Mouse (Mus musculus): Measurements from ENCODE around the gene Pcdh11x. TPM values are rescaled to one million over a fixed set of nuclear protein-coding genes. Genes with fewer than 3 reads are reported as not detected.
"Not testable (repeated sequence)": the region's sequence is repeated elsewhere in the genome, so short reads cannot be mapped to it uniquely, and the experiment has no call there.

Gene Pcdh11x
- polyA plus RNA-seq (2015; fragmentation: Nextera tagmentation; extraction: Ambion mirVana): 3.4 TPM in 2 replicates

GRCm38 (mm10) chrX:120290011-120290899 lies at the start of gene Pcdh11x:
TSS of gene Pcdh11x (plus strand) at chrX:120290259.
- Histone ChIP-seq H3K27ac (0 out of 2 replicates have a peak within 1 kb of the TSS, but pooled peaks have one; percentile 15), H3K9ac (0 out of 2 replicates have a peak within 1 kb of the TSS, but pooled peaks have one; percentile 27), H3K27me3 (peaks cover 5% of the 10 kb centered on the region; the same call in 1 of the 2 replicates), H3K36me3 (no peaks in the 10 kb centered on the region), H3K9me3 (no peaks in the 10 kb centered on the region), H3K4me1 (no peaks in the 10 kb centered on the region), H3K4me2 (peak within 1 kb of the TSS; percentile 65), H3K4me3 (peak within 1 kb of the TSS; percentile 42)
- WGBS: 9% methylated on average over 31 of the region's 40 CpGs
- peak; percentile 91 for ATAC-seq (ENCODE audit: borderline replicate concordance, extremely low read depth, low FRiP score, low TSS enrichment)

GRCm38 (mm10) chrX:120260089-120260488 lies 30.0 kb upstream of the Pcdh11x start:
- Histone ChIP-seq H3K36me3 (no peaks in the 10 kb centered on the region), H3K27ac (no peak overlapping the region), H3K4me3 (no peak overlapping the region), H3K9me3 (no peaks in the 10 kb centered on the region), H3K27me3 (no peaks in the 10 kb centered on the region), H3K9ac (no peak overlapping the region), H3K4me1 (no peaks in the 10 kb centered on the region), H3K4me2 (no peak overlapping the region)
- 56% methylated on average over 2 of the region's 2 CpGs for WGBS
- ATAC-seq (ENCODE audit: borderline replicate concordance, extremely low read depth, low FRiP score, low TSS enrichment): no peak

GRCm38 (mm10) chrX:120285522-120285921 lies 4.5 kb upstream of the Pcdh11x start:
- H3K27ac ChIP-seq: no peak overlapping the region
- H3K4me1 ChIP-seq: no peaks in the 10 kb centered on the region
- H3K36me3 ChIP-seq: no peaks in the 10 kb centered on the region
- no peaks in the 10 kb centered on the region for H3K9me3 ChIP-seq
- no peak overlapping the region for H3K4me3 ChIP-seq
- H3K9ac ChIP-seq: no peak overlapping the region
- H3K4me2 ChIP-seq: no peak overlapping the region
- no peak for ATAC-seq (ENCODE audit: borderline replicate concordance, extremely low read depth, low FRiP score, low TSS enrichment)
- H3K27me3 ChIP-seq: 0 out of 2 replicates have a peak, but pooled peaks cover 3% of the 10 kb centered on the region

DNA sequence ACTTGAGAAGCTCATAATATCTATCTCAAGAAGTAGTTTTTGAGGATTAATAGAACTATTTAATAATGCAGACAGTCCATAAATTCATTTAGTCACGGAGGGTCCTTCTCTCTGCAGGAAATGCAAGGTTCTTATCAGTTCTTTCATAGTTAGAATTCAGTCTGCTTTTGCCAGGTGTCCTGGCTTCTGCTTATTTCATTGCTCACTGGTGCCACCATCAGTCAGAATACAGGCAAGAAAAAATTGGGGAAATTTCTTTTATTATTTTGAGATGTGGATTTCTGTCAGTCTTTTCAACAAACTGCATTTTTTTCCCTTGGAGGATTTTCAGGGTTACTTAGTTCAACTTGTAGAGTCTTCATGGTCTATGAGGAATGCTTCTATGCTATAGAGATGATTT lies 2.6 kb upstream of the Pcdh11x start:
- no peak overlapping the region for H3K9ac ChIP-seq
- no peak overlapping the region for H3K4me3 ChIP-seq
- ATAC-seq (ENCODE audit: borderline replicate concordance, extremely low read depth, low FRiP score, low TSS enrichment): no peak
- no peaks in the 10 kb centered on the region for H3K36me3 ChIP-seq
- H3K27me3 ChIP-seq: peaks cover 5% of the 10 kb centered on the region; the same call in 1 of the 2 replicates
- 4% methylated on average over 1 of the region's 1 CpGs for WGBS
- no peaks in the 10 kb centered on the region for H3K9me3 ChIP-seq
- H3K4me1 ChIP-seq: no peaks in the 10 kb centered on the region
- H3K4me2 ChIP-seq: no peak overlapping the region
- H3K27ac ChIP-seq: no peak overlapping the region

GRCm38 (mm10) chrX:120290900-120291280 lies 831 bp downstream of the Pcdh11x start:
- Histone ChIP-seq H3K4me2 (peak overlapping the region; percentile 65), H3K9ac (0 out of 2 replicates have a peak overlapping the region, but pooled peaks have one; percentile 27), H3K4me1 (no peaks in the 10 kb centered on the region), H3K27ac (no peak overlapping the region), H3K9me3 (no peaks in the 10 kb centered on the region), H3K27me3 (peaks cover 5% of the 10 kb centered on the region; the same call in 1 of the 2 replicates), H3K36me3 (no peaks in the 10 kb centered on the region), H3K4me3 (peak overlapping the region; percentile 42)
- WGBS: 11% methylated on average over 18 of the region's 18 CpGs
- ATAC-seq (ENCODE audit: borderline replicate concordance, extremely low read depth, low FRiP score, low TSS enrichment): no peak

DNA sequence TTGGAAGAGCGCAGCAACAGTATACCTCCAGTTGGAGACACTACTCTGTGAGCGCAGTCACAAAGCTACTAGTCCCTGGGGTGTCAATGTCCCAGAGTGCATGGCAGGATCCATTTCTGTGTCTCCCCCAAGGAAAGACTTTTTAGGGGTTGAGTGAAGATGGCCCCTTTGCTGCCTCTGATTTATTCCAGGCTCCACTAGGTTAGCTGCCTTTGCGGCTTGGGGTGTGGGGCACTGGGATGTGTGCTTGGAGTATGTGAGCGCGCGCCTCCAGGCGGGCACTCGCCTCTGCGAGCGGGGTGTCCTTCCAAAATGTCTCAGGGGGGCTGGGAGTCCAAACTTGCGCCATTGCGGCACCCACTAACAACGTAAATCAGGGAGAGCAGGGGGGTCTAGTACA lies 1.6 kb downstream of the Pcdh11x start:
- H3K4me1 ChIP-seq: no peaks in the 10 kb centered on the region
- H3K27ac ChIP-seq: no peak overlapping the region
- no peaks in the 10 kb centered on the region for H3K9me3 ChIP-seq
- H3K4me2 ChIP-seq: peak overlapping the region; percentile 65
- H3K9ac ChIP-seq: no peak overlapping the region
- ATAC-seq (ENCODE audit: borderline replicate concordance, extremely low read depth, low FRiP score, low TSS enrichment): no peak
- WGBS: 11% methylated on average over 13 of the region's 13 CpGs
- H3K27me3 ChIP-seq: peaks cover 5% of the 10 kb centered on the region; the same call in 1 of the 2 replicates
- H3K4me3 ChIP-seq: peak overlapping the region; percentile 42
- H3K36me3 ChIP-seq: no peaks in the 10 kb centered on the region

- H3K27me3 ChIP-seq: peaks cover 5% of the 10 kb centered on the region; the same call in 1 of the 2 replicates
- no peak for ATAC-seq (ENCODE audit: borderline replicate concordance, extremely low read depth, low FRiP score, low TSS enrichment)
- WGBS: 6% methylated on average over 42 of the region's 46 CpGs
- H3K4me1 ChIP-seq: no peaks in the 10 kb centered on the region
- peak overlapping the region; percentile 65 for H3K4me2 ChIP-seq
- no peaks in the 10 kb centered on the region for H3K9me3 ChIP-seq
- no peaks in the 10 kb centered on the region for H3K36me3 ChIP-seq
- H3K27ac ChIP-seq: no peak overlapping the region
- peak overlapping the region; percentile 49 for H3K4me3 ChIP-seq
- H3K9ac ChIP-seq: no peak overlapping the region
These were observed 3.0 kb downstream of the Pcdh11x start for GRCm38 (mm10) chrX:120292832-120293750.

DNA sequence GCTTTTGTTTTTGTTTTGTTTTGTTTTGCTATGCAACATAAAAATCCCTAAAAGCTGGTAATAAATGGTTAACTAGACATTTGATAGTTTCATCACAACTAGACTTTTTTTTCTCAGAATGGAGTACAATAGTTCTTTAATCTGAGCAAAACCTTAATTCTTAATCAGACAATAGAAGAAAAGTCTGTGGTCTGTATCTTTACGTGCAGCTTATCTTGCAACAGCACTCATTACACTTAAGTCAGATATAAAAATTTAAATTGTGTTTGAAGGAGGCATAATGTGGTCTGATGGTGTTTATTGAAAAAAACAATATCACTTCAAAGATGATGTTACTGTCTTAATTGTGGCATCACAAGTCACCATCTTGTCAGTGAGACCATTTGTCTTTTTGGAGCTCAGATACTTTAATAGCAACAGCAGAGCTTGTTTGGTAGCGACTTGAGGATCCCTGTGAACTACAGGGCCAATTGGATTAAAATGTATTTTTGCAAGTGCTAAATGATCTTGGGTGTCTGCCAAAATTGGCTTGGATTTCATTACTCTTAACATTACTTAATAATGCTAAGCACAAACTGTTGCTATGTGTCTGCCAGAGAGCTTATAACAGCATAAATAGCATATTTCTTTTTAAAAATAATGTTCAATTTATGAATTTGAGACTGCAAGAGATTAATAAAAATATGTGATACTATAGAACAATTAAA lies 11.6 kb downstream of the Pcdh11x start:
- no peak for ATAC-seq (ENCODE audit: borderline replicate concordance, extremely low read depth, low FRiP score, low TSS enrichment)
- H3K4me3 ChIP-seq: no peak overlapping the region
- H3K4me1 ChIP-seq: no peaks in the 10 kb centered on the region
- H3K36me3 ChIP-seq: no peaks in the 10 kb centered on the region
- no peak overlapping the region for H3K27ac ChIP-seq
- no peak overlapping the region for H3K4me2 ChIP-seq
- no peaks in the 10 kb centered on the region for H3K27me3 ChIP-seq
- WGBS: 46% methylated on average over 2 of the region's 2 CpGs
- H3K9me3 ChIP-seq: no peaks in the 10 kb centered on the region
- no peak overlapping the region for H3K9ac ChIP-seq

- ATAC-seq (ENCODE audit: borderline replicate concordance, extremely low read depth, low FRiP score, low TSS enrichment); H3K27me3 ChIP-seq; H3K4me3 ChIP-seq; H3K4me2 ChIP-seq; H3K36me3 ChIP-seq; H3K9ac ChIP-seq; H3K9me3 ChIP-seq; H3K27ac ChIP-seq; H3K4me1 ChIP-seq: not testable (repeated sequence)
- 80% methylated on average over 9 of the region's 10 CpGs for WGBS
These were observed 22.9 kb downstream of the Pcdh11x start, which contains the start of gene H2afb3 for GRCm38 (mm10) chrX:120312995-120313394. TSS of gene H2afb3 (minus strand) at chrX:120313095.

GRCm38 (mm10) chrX:120466225-120466624 lies 176.2 kb downstream of the Pcdh11x start:
- H3K27ac ChIP-seq: no peak overlapping the region
- ATAC-seq (ENCODE audit: borderline replicate concordance, extremely low read depth, low FRiP score, low TSS enrichment): no peak

GRCm38 (mm10) chrX:120486428-120486827 lies 196.4 kb downstream of the Pcdh11x start:
- Histone ChIP-seq H3K4me1 (no peaks in the 10 kb centered on the region), H3K27ac (no peak overlapping the region), H3K27me3 (no peaks in the 10 kb centered on the region), H3K4me3 (no peak overlapping the region), H3K9me3 (no peaks in the 10 kb centered on the region), H3K36me3 (no peaks in the 10 kb centered on the region), H3K9ac (no peak overlapping the region), H3K4me2 (no peak overlapping the region)
- ATAC-seq (ENCODE audit: borderline replicate concordance, extremely low read depth, low FRiP score, low TSS enrichment): no peak

More at GRCm38 (mm10) chrX:120466225-120466624, 176.2 kb downstream of the Pcdh11x start:
- Histone ChIP-seq H3K27me3 (no peaks in the 10 kb centered on the region), H3K9ac (no peak overlapping the region), H3K9me3 (no peaks in the 10 kb centered on the region), H3K4me1 (no peaks in the 10 kb centered on the region), H3K4me2 (no peak overlapping the region), H3K36me3 (no peaks in the 10 kb centered on the region), H3K4me3 (no peak overlapping the region)
- WGBS: 55% methylated on average over 1 of the region's 1 CpGs
